Mouse (Mus musculus): ENCODE measurements around the gene Usp2.

DNA sequence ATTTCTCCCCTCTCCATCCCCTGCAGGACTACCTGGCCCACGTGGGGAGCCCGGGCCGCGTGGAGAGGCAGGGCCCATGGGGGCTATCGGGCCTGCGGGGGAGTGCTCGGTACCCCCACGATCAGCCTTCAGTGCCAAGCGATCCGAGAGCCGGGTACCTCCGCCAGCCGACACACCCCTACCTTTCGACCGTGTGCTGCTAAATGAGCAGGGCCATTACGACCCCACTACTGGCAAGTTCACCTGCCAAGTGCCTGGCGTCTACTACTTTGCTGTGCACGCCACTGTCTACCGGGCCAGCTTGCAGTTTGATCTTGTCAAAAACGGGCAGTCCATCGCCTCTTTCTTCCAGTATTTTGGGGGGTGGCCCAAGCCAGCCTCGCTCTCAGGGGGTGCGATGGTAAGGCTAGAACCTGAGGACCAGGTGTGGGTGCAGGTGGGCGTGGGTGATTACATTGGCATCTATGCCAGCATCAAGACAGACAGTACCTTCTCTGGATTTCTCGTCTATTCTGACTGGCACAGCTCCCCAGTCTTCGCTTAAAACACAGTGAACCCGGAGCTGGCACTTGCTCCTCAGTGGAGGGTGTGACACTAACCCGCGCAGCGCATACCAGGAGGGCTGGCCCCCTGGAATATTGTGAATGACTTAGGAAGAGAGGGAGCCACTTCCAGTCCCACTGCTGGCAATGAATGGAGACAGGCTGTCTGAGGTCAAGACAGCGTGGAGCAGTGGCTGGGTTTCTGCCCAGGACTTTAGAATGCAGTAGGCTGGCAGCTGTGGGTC is 41.6 kb downstream of the Usp2 start:
- TF ChIP-seq ZKSCAN1 (IDR thresholded peaks at IDR 0.05; ENCODE audit: borderline replicate concordance, low read depth, low read length), result no peak
- TF ChIP-seq EP300 (IDR thresholded peaks at IDR 0.05; ENCODE audit: low read length), result no peak
- no peak for TF ChIP-seq KAT2A (IDR thresholded peaks at IDR 0.05; ENCODE audit: insufficient replicate concordance, low read length)
- TF ChIP-seq RAD21 (IDR thresholded peaks at IDR 0.05; ENCODE audit: low read depth, low read length), result no peak
- TF ChIP-seq POLR2A (IDR thresholded peaks at IDR 0.05; ENCODE audit: low read depth, low read length), result no peak
- no peak for TF ChIP-seq BHLHE40 (IDR thresholded peaks at IDR 0.05; ENCODE audit: low read depth, low read length)
- no peak for TF ChIP-seq CTCF (conservative IDR thresholded peaks at IDR 0.05 in 1 of 2, IDR thresholded peaks at IDR 0.05 in 1 of 2; ENCODE audit: low read depth in 2 of 2, low read length in 2 of 2)
- TF ChIP-seq E2F4 (IDR thresholded peaks at IDR 0.05; ENCODE audit: insufficient replicate concordance, low read depth, low read length), result no peak
- TF ChIP-seq MXI1 (IDR thresholded peaks at IDR 0.05; ENCODE audit: low read depth, low read length), result no peak
- TF ChIP-seq PAX5 (IDR thresholded peaks at IDR 0.05; ENCODE audit: low read length), result no peak
- no peak for TF ChIP-seq ZC3H11A (IDR thresholded peaks at IDR 0.05; ENCODE audit: low read depth, low read length)
- no peak for TF ChIP-seq MAFK (IDR thresholded peaks at IDR 0.05; ENCODE audit: insufficient replicate concordance, low read length)

Measured in CH12.LX (cell line).